Mouse (Mus musculus): Measurements from ENCODE around the gene Hcn4.

Hcn4 gene

DNA sequence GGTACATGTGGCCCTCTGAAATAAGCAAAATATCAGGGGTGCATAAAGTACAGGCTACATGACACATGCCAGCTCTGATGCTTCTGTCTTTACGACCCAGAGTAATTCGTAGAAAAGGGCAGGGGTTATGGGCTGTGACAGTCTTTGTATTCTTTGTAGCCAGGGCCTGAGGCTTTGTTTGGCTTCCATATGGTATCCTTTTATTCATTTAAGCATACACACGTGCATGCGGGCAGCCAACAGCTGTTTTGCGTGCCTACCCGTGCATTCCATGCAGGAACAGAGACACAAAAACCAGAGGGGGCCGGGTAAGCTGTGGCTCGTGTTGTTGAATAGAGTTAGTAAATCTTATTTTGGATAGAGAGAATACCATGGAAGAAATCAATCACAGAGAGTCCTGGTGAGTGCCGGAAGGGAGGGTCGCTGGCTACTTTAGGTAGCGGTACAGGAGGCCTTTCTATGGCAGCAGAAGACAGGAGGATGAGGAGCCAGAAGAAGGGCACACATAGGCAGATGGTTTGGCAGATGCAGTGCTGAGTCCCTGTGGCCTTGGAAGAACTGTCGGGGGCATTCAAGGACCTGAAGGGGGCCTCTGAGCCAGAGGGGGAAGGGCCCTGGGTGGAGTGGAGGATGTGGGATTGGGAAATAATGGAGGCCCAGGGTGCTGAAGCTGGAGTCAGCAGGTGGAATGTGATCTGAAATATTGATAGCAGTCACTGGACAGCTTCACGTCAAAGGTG is 26.5 kb downstream of the Hcn4 start:
- no peak for DNase-seq (ENCODE audit: low spot score)

DNA sequence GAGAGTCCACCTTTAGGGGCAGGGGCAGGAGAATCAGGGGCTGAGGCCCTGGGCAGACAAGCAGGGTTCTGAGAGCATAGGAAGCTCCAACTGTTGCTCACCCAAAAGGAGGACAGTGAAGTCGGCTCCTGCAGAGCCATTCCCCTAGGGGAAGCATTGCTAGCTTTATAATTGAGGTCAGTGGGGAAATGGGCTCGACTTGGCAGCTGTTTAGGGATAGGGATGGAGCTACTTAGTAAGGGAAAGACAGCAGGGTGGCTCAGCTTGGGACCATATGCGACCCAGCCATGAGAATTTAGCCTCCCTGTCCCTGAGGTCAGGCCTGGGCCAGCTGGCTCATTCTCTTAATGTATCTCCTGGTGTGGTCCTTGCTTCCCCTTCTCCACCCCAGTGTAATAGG is 31.7 kb downstream of the Hcn4 start:
- DNase-seq (ENCODE audit: low spot score): no peak

DNA sequence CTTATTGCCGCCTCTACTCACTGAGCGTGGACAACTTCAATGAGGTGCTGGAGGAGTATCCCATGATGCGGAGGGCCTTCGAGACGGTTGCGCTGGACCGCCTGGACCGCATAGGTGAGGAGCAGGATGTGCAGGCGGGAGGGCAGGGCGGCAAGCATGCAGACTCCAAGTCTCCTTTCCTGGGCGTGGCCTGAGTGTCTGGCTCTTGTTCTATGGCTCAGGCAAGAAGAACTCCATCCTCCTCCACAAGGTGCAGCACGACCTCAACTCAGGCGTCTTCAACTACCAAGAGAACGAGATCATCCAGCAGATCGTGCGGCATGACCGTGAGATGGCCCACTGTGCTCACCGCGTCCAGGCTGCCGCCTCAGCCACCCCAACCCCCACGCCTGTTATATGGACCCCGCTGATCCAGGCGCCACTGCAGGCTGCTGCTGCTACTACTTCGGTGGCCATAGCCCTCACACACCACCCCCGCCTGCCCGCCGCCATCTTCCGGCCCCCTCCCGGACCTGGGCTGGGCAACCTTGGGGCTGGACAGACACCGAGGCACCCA is 35.9 kb downstream of the Hcn4 start:
- DNase-seq (ENCODE audit: low spot score): no peak

DNA sequence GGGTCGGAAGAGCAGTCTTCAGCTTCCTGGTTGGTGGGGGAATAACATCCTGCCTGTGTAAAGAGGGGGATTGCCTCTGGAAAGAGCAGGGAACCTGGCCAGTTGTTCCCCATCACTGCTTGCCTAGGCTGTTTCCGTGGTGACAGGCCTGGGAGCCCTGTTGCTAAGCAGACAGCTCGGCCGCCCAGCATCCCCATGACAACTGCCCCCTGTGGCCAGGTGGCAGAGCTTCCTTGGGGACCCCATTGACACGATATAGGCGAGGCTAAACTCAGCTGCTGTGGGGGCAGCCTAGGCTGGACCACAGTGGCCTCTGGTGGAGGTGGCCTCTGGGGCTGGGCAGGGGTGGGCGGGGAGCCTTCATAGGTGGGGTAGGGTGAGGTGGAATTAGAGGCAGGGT is 40.6 kb downstream of the Hcn4 start:
- no peak for DNase-seq (ENCODE audit: low spot score)

DNA sequence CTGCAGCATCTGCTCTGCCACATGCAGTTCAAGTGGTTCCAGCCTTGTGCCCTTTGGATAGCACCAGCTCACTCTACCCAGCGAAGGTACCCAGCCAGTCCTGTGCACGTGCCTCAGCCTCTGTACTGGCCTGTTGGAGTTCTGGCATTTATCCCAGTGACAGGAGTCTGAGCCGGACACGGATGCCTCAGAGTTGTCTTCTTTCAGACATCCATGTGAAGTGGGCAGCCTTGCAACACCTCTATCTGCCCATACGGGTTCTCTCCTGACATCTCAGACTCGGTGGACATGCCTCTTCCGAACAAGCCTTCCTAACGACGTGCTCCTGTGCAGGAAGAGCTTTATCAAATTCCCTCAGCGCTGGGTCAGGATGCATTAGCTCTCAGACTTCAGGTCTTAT is 47.9 kb downstream of the Hcn4 start:
- no peak for DNase-seq (ENCODE audit: low spot score)

DNA sequence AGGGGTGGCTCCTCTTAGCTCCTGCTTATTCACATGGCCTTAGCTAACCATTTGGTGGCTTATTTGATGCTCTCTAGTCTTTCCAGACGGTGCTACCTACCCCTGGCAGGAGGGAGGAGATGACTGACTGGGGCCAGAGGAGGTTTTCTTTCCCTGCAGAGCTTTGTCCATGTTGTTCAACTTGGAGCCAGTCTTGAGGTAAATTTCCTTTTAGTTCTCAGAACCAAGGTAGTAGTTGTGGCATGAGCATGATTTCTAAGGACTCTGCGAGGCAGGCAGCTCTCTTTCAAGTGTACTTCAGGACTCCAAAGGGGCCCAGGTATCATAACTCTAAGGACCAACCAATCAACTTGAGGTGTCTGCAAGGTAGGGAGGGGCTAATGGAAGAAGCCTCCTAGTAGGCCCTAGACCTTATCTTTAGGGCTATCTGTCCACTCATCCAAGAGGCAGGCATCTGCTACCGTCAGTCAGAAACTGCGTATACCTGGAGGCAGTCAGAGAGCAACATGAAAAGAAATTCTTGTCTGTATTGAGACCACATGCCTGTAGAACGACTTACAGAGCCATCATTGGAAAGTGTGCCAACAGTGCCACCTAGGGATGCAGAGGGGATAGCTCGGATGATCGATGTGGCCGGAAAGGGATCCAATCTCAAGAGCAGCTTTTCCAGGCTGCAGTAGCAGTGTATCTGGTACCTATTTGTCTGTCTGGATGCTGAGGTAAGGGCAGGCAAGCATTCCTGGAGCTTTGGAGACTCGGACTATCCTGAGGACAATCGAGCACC is 50.5 kb downstream of the Hcn4 start:
- DNase-seq (ENCODE audit: low spot score): peak; percentile 27

DNA sequence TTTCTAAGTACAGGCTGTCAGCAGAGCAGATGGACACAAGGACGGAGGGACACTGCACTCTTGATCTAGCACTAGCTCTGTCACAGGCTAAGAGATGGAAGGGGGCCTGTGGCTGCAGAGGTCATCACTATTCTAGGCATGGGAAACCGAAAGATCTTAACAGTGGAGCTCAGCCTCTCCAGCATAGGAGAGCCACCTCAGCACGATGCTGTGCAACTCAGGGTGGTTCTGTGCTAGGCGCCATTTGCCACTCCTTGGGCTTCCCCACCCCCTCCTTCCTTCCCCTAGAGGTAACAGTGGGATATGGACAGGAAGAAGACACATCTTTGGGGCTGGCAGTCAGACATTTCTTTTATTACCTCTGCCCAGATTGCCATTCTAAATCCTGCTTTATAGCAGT is 51.1 kb downstream of the Hcn4 start:
- DNase-seq (ENCODE audit: low spot score): no peak

DNA sequence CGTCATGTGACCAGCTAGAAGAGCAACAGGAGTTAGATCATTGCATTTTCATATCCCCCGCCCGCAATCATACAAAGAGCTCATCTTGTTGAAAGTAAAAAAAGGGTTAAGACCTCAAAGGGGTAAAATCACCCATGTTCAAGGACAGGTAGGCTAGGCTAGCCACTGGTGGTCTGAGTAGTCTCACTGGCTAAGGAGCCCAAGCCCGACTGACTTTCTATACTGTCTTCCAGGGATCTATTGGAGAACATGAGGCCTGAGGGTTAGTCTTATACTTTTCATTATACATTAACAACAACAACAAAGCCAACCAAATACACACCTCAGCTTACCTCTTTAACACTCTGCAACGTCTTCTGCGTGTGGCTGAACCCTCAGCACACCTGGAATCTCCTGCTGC is 52.2 kb downstream of the Hcn4 start:
- no peak for DNase-seq (ENCODE audit: low spot score)

DNA sequence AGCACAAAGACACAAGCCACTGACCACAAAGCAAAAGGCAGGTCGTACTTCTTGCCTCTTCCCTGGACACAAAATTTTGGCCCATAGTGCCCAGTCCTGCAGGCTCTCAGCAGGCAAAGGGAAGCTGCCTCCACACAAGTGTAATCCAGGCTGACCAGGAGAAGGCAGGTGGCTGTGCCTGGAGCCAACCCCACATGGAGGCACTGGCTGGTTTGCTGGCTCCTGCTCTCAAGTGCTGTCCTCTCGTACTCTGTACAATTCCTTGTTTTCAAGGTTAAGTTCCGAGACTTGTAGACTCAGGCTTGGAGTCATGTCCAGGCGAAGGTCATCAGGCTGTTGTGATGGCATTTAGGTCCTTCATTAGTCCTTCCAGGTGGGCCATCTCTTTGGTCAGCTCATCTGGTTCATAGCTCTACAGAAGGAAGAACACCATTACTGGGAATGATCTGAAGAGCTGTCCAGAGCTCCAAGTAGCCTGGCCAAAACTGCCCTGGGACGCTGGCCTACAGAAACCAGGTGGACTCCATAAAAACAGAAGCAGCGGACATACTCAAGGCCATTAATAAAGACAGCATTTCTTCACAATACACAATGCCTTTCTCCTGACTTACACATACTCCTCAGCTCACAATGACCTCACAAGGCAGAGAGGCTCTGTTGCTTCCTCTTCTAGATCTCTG is 53.9 kb downstream of the Hcn4 start:
- no peak for DNase-seq (ENCODE audit: low spot score)

DNA sequence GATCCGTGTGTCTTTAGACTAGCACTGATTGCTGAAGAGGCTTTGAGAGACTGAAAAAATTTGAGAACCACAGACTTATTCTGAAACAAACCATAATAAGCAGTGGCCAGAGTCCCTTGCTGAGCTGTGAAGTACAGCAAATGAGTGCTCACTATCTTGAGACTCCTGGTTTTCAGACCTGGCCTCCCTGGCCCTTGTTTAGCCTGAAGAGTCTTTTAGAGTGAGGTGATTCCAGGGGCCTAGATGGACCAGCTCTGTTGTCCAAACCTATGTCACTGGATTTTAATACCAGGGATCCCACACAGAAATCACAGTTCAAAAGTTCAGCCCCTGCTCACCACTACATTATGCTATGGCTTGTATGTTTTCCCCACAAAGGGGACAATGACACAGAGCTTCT is 56.6 kb downstream of the Hcn4 start:
- DNase-seq (ENCODE audit: low spot score): no peak

DNA sequence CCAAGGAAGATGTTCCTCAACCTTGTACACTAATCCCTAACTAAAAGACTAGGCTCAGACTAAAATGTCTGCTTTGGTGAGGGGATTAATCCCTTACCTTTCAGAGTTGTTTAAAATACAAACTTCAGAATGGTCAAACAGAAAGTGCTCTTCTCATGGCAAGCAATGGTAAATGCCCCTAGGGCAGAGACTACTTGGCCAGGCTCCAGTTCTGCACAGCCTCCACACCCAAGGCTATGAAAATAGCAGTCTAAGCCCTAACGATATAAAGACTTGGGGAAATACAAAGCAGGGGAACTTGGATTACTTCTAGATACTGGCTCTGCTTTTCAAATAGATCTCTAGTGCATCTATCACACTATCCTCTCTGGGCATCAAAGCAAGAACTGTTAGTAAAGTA is 59.5 kb downstream of the Hcn4 start:
- DNase-seq (ENCODE audit: low spot score): no peak

DNA sequence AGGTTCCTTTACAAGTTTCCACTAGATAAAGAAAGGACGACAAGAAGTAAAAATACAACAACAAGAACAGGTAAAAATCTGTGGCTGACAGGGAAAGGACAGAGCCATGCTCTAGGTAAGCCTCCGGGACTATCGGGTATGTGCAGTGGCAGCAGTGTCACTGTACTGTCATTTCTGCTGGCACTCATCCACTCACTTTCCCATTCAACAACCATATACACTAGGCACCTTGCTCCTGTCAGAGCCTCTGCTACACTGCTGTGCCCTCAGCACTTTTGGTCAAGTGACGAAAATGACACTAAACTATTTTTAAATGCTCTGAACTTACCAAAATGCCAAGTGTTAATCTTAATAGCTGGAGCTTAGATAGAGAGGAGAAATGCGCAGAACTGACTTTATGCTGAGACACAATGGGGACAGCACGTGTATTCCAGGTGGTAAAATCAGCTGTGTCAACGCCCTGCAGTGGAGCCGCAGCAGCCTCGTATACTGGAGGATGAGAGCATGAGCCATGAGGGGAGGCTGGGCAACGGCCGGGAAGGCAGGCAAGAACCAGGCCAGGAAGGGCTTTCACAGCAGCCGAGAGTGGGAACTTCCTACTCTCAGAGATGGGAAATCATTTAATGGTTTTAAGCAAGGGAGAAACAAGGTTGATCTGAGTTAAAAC is 66.7 kb downstream of the Hcn4 start:
- DNase-seq (ENCODE audit: low spot score): no peak

DNA sequence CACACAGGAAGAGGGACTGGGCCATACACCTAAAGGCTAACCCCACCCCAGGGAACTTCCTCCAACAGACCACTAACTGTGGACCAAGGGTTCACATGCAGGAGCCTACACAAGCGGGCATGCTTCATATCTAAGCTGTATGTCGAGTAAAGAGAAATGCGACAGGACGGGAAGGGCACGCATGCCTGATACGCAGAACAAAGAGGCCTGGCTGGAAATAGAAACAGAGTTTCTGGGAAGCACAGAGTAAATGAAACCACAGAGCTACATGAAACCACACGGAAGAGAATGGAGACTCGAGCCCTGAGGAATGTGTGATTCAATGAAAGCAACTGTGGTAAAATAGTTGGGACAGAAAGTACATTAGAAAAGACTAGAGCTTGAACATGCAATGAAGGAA is 67.7 kb downstream of the Hcn4 start:
- DNase-seq (ENCODE audit: low spot score): no peak

DNA sequence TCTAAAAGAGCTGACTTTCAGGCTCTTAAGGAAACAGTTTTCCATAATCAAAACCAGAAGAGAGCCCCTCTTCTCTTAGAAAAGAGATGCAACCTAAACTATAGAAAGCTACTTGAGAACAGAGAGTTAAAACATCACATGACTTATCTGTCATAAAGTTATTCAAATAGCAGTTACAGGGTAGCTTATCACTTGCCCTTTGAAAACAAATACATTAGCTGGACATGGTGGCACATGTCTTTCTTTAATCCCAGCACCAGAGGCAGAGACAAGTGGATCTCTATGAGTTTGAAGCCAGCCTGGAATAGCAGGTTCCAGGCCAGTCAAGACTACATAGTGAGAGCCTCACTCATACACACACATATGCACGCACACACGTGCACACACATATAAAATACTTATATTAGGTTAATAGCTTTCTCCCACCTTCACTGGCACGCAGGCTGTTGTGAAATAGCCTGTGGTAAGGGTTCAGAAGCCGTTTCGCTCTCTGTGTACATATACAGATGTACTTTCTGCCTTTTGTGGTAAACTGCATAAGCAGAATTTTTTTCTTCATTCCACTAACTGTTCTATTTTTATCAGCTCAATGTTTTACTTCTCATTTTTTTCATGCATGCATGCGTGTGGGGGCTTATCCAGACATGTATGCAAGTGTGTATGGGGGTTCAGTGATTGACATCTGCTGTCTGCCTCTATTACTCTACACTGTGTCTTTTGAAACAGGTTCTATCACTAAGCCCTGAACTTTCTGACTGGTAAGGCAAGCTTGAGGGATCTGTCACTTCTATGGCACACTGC is 68.8 kb downstream of the Hcn4 start:
- no peak for DNase-seq (ENCODE audit: low spot score)

DNA sequence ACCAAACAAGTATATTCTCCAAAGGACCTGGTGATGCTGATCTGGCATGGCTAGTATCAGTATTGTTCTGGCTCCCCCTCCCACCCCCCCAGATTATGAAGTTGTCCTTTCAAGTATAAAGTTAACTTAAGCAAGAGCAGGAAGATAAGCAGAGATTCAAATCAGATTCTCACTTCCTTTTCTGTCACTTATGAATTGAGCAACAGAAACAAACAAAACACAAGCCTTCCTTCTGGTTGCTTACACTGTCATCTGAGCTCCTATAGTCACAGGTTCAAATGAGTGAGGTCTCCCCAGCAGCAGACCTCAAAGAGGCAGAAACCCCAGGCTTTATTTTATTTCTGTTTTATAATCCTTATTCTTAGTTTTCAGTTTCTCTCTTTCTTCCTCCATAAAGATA is 76.4 kb downstream of the Hcn4 start:
- DNase-seq (ENCODE audit: low spot score): no peak

DNA sequence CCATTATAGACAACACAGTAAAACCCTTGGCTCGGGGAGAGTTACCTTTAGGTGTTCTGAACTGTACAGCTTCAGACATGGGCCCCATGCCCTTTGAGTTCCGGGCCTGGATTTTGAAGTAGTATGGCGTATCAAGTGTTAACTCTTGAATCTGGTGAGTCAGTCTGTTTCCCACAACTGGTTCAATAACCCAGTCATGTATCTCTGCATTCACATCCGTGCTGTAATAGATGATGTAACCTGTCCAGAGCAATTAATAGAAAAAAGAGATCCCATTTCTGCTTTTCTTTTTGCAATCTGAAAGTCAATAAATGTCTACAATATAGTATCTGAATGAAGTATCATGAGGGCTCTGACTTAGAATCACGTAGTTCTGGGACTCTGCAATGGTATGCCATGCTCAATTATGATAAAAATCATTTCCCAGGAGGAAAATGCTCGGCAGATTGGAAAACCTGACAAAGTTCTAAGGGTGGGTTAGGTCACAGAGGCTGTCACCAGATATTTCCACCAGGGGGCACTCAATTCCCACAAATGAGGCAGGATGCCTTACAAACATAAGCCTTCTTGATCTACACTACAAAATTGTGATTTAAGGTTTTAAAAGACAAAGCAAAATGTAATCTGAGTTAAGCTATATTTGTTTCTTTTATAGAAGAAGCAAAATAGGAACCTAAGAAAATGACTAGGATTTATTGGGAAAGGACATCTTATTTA is 79.8 kb downstream of the Hcn4 start:
- DNase-seq (ENCODE audit: low spot score): peak; percentile 27

Data from urinary bladder, postnatal 25 days (tissue).